Mouse (Mus musculus): ENCODE measurements around the gene Aifm2. TPM values are rescaled to one million over a fixed set of nuclear protein-coding genes. Genes with fewer than 3 reads are reported as not detected.
A peak's percentile ranks its signal among the peaks of the same experiment; 100 is the strongest.

Gene Aifm2
- total RNA-seq, 2 experiments from 2014 or later: 36.0 to 52.5 TPM

DNA sequence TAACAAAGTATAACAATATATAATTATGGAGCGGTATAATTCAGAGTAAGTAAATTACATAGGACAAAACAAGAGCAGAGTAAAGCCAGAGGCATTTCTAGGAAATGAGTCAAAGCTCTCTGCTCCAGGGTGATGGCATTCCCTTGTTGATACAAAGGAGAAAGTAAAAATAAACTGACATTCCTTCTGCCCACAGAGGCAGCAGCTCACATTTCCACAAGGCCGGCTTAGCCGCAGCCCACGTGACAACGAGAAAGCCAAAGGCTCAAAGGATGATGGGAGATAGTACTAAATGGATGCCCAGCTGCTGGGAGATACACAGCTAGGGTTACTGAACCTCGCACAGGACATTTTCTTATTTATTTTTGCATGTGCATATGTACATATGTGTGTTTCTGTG lies 44.8 kb downstream of the Aifm2 start:
- peak; percentile 60 to 63 for DNase-seq
- intact Hi-C loops (cut with DNase I): no loop called here

GRCm38 (mm10) chr10:61764689-61765088 lies 49.6 kb downstream of the Aifm2 start:
- intact Hi-C loops (cut with DNase I): no loop called here

DNA sequence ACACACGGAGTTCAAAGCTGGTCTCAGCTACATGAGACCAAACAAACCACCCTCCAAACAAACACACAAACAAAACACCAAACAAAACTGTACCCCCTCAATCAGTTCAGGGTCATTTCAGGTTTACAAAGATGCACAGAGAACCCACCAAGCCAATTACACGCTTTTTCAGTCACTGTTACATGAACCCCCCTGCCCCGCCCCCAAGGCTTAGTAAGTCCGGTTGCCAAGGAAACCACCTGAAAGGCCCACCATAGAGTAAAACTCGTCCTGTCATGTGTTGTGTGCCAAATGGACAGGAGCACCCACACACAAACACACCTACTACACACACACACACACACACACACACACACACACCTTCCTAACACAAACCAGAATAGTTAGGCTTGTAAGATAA lies 50.5 kb downstream of the Aifm2 start:
- intact Hi-C loops (cut with DNase I): no loop called here
- no peak for DNase-seq

More at GRCm38 (mm10) chr10:61764689-61765088, 49.6 kb downstream of the Aifm2 start:
- peak; percentile 44 to 53 for DNase-seq

DNA sequence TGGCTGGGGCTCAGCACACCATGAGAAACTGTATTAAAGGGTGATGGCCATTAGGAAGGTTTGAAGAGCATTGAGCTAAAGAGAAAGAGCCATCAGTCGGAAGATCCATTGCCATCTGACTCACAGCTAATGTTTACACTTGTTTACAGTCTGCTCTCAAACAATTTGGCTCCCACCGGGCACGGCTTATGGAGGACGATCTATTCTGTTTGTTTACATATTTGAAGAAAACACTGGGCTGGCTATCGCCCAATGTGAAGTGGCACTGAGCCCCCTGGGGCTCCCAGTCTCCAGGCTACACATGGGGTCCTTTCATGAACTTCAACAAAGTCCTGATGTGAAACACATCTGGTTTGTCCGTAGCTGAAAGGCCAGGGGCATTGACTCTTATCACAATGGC lies 51.7 kb downstream of the Aifm2 start:
- no peak for DNase-seq
- intact Hi-C loops (cut with DNase I): no loop called here

DNA sequence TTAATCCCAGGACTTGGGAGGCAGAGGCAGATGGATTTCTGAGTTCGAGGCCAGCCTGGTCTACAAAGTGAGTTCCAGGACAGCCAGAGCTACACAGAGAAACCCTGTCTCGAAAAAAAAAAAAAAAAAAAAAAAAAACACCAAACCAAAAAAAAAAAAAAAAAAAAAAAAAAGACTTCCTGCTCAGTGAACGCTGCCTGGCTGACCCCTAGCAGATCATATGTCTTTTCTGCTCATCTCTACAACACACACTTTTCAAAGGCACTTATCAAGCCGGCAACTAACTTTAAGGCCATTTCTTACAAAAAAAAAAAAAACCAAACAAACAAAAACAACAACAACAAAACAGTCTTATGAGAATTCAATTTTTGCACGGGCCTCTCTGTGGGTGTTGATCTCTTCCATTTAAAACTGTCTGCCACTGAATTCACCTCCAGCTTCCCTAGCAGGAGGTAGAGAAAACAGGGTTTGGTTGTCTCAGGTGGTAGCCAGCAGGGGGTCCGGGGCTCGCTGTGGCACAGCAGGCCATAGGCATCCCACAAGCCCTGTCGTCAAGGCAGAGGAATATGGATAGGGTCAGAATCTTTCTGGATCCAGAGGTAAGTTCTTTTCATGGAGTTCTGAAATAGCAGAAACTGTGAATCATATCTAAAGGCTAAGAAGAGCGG lies 66.5 kb downstream of the Aifm2 start:
- intact Hi-C loops (cut with DNase I): no loop called here
- no peak for DNase-seq

GRCm38 (mm10) chr10:61782799-61783611 lies 67.9 kb downstream of the Aifm2 start:
- peak; percentile 66 to 72 for DNase-seq
- intact Hi-C loops (cut with DNase I): no loop called here

DNA sequence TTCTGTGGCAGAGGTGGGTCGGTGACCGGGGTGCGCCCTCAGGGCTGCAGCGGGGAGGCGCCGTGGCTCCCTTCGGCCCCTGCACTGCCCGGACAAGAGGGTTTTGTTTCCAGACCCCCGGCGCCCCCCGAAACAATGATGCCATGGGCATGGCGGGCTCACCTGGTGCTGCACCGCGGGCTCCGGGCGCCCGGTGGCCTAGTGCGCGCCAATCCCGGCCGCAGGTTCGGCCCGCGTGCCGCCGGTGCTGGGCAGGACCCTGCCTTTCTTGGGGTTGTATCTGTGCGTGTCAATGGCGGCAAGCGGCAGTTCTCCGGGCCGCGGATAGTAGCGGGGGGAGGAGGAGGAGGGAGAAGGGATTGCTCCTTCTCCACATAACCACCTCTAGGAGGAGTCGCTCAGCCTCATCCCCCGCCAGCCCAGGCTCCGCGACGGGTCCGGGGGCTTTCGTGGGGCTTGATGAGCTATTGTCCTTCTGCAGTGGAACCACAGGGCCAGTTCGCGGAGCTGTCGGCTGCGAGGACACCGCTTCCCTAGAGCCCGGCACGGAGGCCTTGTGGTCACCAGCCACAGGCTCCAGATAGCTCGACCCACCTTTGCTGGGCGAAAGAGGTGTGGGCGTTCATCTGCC lies 68.7 kb downstream of the Aifm2 start, which contains the start of gene H2afy2:
H2afy2 (minus strand) TSS at position 527 of the 631 bp plus-strand sequence.
- intact Hi-C loops (cut with DNase I): no loop called here
- peak; percentile 65 to 72 for DNase-seq

DNA sequence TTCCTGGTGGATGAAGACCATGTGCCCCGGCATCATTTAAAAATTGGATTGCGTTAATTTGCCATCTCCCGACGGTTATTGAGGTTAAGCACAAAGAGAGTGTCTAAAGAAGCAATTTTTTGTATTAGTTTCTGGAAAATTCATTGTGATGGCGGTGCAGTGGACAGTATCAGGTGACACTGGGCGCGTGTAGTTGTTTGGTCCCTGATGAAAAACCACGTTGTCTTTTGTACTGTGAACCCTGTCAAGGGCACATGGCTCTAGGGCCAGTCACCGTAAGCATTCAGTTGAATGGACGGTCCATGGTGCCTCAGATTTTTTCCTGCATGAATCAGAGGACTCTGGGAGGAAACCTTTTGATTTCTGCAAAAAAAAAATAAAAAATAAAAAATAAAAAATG lies 69.4 kb downstream of the Aifm2 start:
- intact Hi-C loops (cut with DNase I): no loop called here
- no peak for DNase-seq

DNA sequence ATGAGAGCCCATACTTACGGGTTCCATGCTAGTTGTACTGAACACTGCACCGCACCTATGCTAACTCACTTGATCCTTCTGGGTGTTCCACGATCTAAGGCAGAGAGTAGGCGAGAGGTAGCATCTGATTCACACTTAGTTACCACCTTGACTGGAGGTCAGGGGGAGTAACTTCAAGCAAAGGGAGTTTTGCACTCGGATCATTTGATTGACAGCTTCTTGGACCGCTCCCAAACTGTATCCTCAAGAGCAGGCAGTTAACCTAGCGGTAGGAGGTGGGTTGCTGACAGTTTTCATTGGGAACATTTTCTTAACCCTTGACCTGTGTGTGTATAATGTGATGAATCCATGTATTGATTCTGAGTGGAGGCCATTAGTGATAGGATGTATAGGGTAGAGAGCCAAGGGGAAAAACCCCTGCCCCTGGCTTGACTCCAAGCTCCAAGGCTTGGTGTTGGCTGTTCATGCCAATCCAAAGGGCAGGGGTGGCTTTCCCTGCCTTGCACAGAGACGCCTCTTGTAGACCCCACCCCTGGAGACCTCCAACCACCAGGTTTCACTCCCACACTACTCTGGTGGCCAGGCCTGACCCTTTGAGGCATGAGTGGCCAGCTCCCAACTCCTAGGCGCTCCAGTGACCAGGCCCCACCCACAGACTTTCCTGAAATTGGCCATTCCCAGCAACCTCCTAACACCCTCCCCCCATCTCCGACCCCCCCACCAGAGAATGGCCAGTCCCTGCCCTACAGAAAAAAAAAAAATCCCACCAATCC lies 72.7 kb downstream of the Aifm2 start:
- no peak for DNase-seq
- intact Hi-C loops (cut with DNase I): no loop called here

DNA sequence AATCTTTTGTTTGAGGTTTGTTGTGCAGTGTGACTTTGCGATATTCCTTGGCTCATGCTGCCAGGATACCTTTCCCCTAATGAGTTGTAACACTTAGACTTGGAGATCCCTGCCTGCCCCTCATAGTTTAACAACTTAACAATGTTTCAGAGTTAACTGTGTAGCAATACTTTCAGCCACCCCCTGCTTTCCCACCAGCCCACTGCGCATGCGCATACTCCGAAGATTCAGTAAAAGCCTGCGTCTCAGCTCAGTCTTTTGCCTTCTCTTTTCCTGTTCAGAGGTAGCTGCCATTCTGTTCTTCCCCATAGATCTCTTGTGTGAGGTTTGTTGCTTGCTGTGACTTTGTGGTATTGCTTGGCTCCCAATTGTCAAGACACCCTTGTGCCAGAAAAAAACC lies 73.4 kb downstream of the Aifm2 start:
- intact Hi-C loops (cut with DNase I): no loop called here
- no peak for DNase-seq

Small RNA genes within 50 kb of the gene (microRNA-seq; reads per million reads assigned to microRNA genes)
- gene Mir5108: 0 reads per million in 2 experiments

Other genes starting within 250 kb of the Aifm2 start
- 10 to 100 TPM; 19.1 to 22.9 TPM for gene Lrrc20, start 239.5 kb upstream of the Aifm2 start, total RNA-seq (2021)
- under 1 TPM; 0.07 to 0.10 TPM for gene Npffr1, start 119.8 kb upstream of the Aifm2 start, total RNA-seq (2021)
- gene Ppa1, start 66.7 kb upstream of the Aifm2 start, total RNA-seq (2021): 10 to 100 TPM; 45.1 to 52.5 TPM
- 100 to 1,000 TPM; 144 to 158 TPM for gene Sar1a, start 35.0 kb upstream of the Aifm2 start, total RNA-seq (2021)
- gene Tysnd1, start 19.7 kb upstream of the Aifm2 start, total RNA-seq (2021): 10 to 100 TPM; 25.9 to 26.6 TPM
- 10 to 100 TPM; 10.7 to 12.7 TPM for gene H2afy2, start 68.9 kb downstream of the Aifm2 start, total RNA-seq (2021)